Mouse (Mus musculus): ENCODE results near the gene Tubb4a.
"Not testable (repeated sequence)": the region's sequence is repeated elsewhere in the genome, so short reads cannot be mapped to it uniquely, and the experiment has no call there.

The Tubb4a gene

GRCm38 (mm10) chr17:57087049-57087832 is at the start of gene Tubb4a:
Tubb4a (minus strand) TSS chr17:57087782.
- DNase-seq (ENCODE audit: low read depth, low spot score), result peak; percentile 16

- no peak for DNase-seq (ENCODE audit: low read depth, low spot score)
Observed at GRCm38 (mm10) chr17:57135635-57136034, 48.1 kb upstream of the Tubb4a start.

GRCm38 (mm10) chr17:57134693-57135092 is 47.1 kb upstream of the Tubb4a start:
- no peak for DNase-seq (ENCODE audit: low read depth, low spot score)

- not testable (repeated sequence) for DNase-seq (ENCODE audit: low read depth, low spot score)
Observed at GRCm38 (mm10) chr17:57134021-57134420, 46.4 kb upstream of the Tubb4a start.

- DNase-seq (ENCODE audit: low read depth, low spot score), result no peak
Observed at GRCm38 (mm10) chr17:57131793-57132192, 44.2 kb upstream of the Tubb4a start.

GRCm38 (mm10) chr17:57125853-57126622 is 38.5 kb upstream of the Tubb4a start:
- DNase-seq (ENCODE audit: low read depth, low spot score), result no peak

- no peak for DNase-seq (ENCODE audit: low read depth, low spot score)
Observed at GRCm38 (mm10) chr17:57124792-57125191, 37.2 kb upstream of the Tubb4a start.

- DNase-seq (ENCODE audit: low read depth, low spot score), result no peak
Observed at GRCm38 (mm10) chr17:57123192-57124118, 35.9 kb upstream of the Tubb4a start.

- DNase-seq (ENCODE audit: low read depth, low spot score), result no peak
Observed at GRCm38 (mm10) chr17:57121856-57122255, 34.3 kb upstream of the Tubb4a start.

- peak; percentile 16 for DNase-seq (ENCODE audit: low read depth, low spot score)
Observed at GRCm38 (mm10) chr17:57118524-57119349, 31.2 kb upstream of the Tubb4a start.

GRCm38 (mm10) chr17:57116801-57117200 is 29.2 kb upstream of the Tubb4a start:
- DNase-seq (ENCODE audit: low read depth, low spot score), result no peak

GRCm38 (mm10) chr17:57112768-57113474 is 25.3 kb upstream of the Tubb4a start:
- DNase-seq (ENCODE audit: low read depth, low spot score), result no peak

GRCm38 (mm10) chr17:57110005-57110404 is 22.4 kb upstream of the Tubb4a start:
- no peak for DNase-seq (ENCODE audit: low read depth, low spot score)

GRCm38 (mm10) chr17:57108666-57109171 is 21.1 kb upstream of the Tubb4a start:
- no peak for DNase-seq (ENCODE audit: low read depth, low spot score)

- DNase-seq (ENCODE audit: low read depth, low spot score), result no peak
Observed at GRCm38 (mm10) chr17:57108040-57108665, 20.6 kb upstream of the Tubb4a start.

GRCm38 (mm10) chr17:57107064-57107463 is 19.5 kb upstream of the Tubb4a start:
- DNase-seq (ENCODE audit: low read depth, low spot score), result no peak

- no peak for DNase-seq (ENCODE audit: low read depth, low spot score)
Observed at GRCm38 (mm10) chr17:57106035-57106368, 18.4 kb upstream of the Tubb4a start.

- DNase-seq (ENCODE audit: low read depth, low spot score), result peak; percentile 53
Observed at GRCm38 (mm10) chr17:57105181-57106034, 17.8 kb upstream of the Tubb4a start, which contains the start of gene Tnfsf9. Tnfsf9 (plus strand) TSS chr17:57105325.

- no peak for DNase-seq (ENCODE audit: low read depth, low spot score)
Observed at GRCm38 (mm10) chr17:57104496-57104895, 16.9 kb upstream of the Tubb4a start.
